Mouse (Mus musculus) forebrain, embryonic 14.5 days (tissue): Measurements from ENCODE around the gene Rab6b. TPM values are rescaled to one million over a fixed set of nuclear protein-coding genes. Genes with fewer than 3 reads are reported as not detected.

Experiments
- ATAC-seq: fragments of 200-750 bp; cut with Nextera tagmentation; 2 replicates; pipeline ENCODE4 v1.8.0; 2017; ENCODE audit warnings: mild to moderate bottlenecking, moderate library complexity
- DNase-seq: peaks from one replicate; pipeline ENCODE4 v3.0.0-alpha.2; 2015; ENCODE audit warnings: low spot score
- H3K27ac ChIP-seq: fragments of 300-500 bp; sonication (generic); 2 replicates; pipeline ENCODE4 v1.5.1; 2014; ENCODE audit warnings: low read depth, mild to moderate bottlenecking, control low read depth, low read length, moderate library complexity
- H3K27me3 ChIP-seq: fragments of 300-500 bp; sonication (generic); replicated peaks from 2 replicates; pipeline ENCODE4 v1.6.1; 2014; ENCODE audit warnings: low read length, control low read depth, mixed read lengths; ENCODE audit not compliant: control insufficient read depth, insufficient read depth
- H3K36me3 ChIP-seq: fragments of 300-500 bp; sonication (generic); 2 replicates; pipeline ENCODE4 v1.6.1; 2014; ENCODE audit warnings: low read length, control low read depth; ENCODE audit not compliant: control insufficient read depth, insufficient read depth
- H3K4me1 ChIP-seq: fragments of 300-500 bp; sonication (generic); 2 replicates; pipeline ENCODE4 v1.6.1; 2014; ENCODE audit warnings: antibody characterized with exemption, low read length, control low read depth; ENCODE audit not compliant: control insufficient read depth, insufficient read depth
- H3K4me2 ChIP-seq: fragments of 300-500 bp; sonication (generic); 2 replicates; pipeline ENCODE4 v1.6.1; 2014; ENCODE audit warnings: mild to moderate bottlenecking, control low read depth, low read length
- H3K4me3 ChIP-seq: fragments of 300-500 bp; sonication (generic); 2 replicates; pipeline ENCODE4 v1.5.1; 2014; ENCODE audit warnings: low read depth, low read length, control low read depth
- H3K9ac ChIP-seq: fragments of 300-500 bp; sonication (generic); 2 replicates; pipeline ENCODE4 v1.6.1; 2014; ENCODE audit warnings: mild to moderate bottlenecking, low read length, control low read depth, moderate library complexity
- H3K9me3 ChIP-seq: fragments of 300-500 bp; sonication (generic); replicated peaks from 2 replicates; pipeline ENCODE4 v1.6.1; 2016; ENCODE audit warnings: low read length, control low read depth, mixed read lengths; ENCODE audit not compliant: control insufficient read depth
- WGBS: fragments of 180-500 bp; shearing (Covaris S2); extraction: QIAGEN DNeasy Blood & Tissue Kit; methylation state at CpG from one replicate; pipeline ENCODE4 v1.1.7; 2014; 5-methylcytosine and 5-hydroxymethylcytosine counted together
- polyA plus RNA-seq: library from polyadenylated mRNA; unstranded; fragments of >200 nt; fragmentation: Nextera tagmentation; extraction: Ambion mirVana; gene quantifications from 2 replicates; pipeline ENCODE4 v1.2.1, GENCODE M21; 2014

The Rab6b gene
- polyA plus RNA-seq, 1 experiment from 2014 or later, result 32.5 TPM

DNA sequence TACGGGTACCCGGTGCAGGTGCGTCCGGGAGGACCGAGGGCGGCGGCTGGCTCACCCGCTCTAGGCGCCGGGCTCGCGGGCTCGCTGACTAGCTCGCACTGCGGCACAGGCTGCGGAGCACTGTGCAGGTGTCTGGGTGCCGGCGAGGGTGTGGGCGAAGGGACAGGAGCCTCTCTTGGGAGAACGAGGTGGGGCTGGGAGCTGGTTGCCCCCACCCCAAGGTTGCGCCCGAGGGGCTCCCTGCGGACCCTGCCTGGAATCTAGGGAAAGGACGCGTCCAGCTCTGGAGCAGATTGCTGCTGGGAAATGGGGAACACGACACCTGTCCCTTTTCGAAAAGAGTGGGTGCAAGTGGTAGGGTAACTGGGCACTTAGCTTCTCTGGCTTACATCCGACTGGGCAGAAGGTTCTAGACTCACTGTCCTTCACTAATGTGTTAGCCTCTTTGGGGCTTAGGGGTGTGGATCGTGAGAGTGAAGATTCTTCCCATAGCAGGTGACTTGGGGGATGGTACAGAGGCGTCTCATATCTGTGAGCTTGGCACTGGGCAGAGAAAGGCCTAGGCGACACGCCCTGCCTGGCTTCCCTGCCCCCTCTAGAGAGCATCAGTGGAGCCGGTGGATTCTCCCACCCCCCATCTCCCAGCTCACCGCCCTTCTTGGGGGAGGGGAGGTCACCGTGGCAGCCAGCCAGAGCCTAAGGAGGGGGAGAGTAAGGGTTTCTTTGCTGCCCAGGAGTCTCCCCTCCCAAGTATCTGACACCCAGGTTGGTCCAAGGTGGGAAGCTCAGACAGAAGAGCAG is 1.1 kb downstream of the Rab6b start:
- Histone ChIP-seq H3K27ac (peak overlapping the region; percentile 86), H3K36me3 (peaks cover 5% of the 10 kb centered on the region; the same call in 1 of the 2 replicates), H3K4me2 (peak overlapping the region; percentile 70), H3K27me3 (no peaks in the 10 kb centered on the region), H3K4me1 (peaks cover 28% of the 10 kb centered on the region), H3K9ac (peak overlapping the region; percentile 94), H3K9me3 (no peaks in the 10 kb centered on the region), H3K4me3 (peak overlapping the region; percentile 87)
- ATAC-seq (peak; percentile 32), DNase-seq (peak; percentile 42)
- under 1% methylated on average over 35 of the region's 35 CpGs for WGBS

DNA sequence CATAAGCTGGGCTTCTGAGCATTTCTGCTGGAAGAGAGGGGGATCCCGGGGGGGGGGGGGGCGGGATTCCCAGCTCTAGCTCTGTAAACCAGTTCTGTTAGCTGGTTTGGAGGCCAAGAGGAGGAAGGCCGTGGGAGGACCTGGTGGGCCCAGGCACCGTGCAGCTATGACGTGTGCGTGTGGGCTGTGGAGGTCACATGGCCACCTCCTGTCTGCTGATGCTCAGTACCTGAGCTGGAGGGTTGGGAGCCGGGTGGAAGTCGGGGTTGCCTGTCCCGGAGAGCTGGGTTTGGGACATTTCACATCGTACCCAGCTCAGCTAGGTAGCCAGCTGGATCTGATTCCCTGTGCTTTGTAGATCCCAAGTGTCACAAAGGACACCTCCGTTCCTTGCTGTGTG is 1.8 kb downstream of the Rab6b start:
- Histone ChIP-seq H3K9ac (peak overlapping the region; percentile 94), H3K9me3 (no peaks in the 10 kb centered on the region), H3K4me3 (peak overlapping the region; percentile 87), H3K27me3 (no peaks in the 10 kb centered on the region), H3K36me3 (peaks cover 8% of the 10 kb centered on the region; the same call in 1 of the 2 replicates), H3K4me2 (peak overlapping the region; percentile 70), H3K27ac (no peak overlapping the region), H3K4me1 (peaks cover 28% of the 10 kb centered on the region)
- ATAC-seq (no peak), DNase-seq (peak; percentile 21)
- 32% methylated on average over 11 of the region's 11 CpGs for WGBS

DNA sequence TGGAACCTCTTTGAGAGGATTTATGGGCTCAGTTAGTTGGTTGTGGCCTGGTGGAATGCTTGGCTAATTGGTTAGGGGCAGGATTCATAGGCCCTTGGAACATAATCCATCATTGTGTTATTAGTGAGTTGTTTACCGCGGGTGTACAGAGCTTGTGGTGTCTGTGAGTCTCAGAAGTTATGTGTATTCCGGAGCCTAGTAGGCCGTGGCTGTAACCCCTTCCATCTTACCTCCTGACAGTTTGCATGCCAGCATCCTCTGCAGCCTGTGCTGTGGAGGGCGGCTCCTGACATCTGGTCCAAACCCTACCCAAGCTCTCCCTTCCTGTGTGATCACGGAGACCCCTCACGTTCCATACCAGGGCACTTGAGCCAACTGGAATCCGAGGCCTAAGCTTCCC is 2.7 kb downstream of the Rab6b start:
- WGBS, result 83% methylated on average over 8 of the region's 8 CpGs

DNA sequence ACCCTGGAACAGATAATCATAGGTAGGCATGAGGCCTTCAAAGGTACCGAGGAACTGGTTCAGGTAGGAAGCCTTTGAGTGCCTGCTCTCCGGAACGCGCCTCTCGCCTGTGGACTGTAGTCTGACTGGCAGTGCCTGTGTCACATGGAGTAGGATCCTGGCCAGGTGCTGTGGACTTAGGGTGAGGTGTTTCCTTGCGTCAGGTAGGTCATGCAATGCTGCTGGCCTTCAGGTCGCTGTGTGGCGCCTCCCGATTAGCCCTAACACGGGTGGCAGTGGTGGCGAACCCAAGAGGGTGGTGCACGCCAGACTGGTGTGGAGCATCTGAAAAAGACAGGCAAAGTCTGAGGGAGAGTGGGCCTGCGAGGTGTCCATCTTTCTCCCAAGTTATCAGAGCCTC is 3.3 kb downstream of the Rab6b start:
- Histone ChIP-seq H3K4me3 (no peak overlapping the region), H3K4me2 (no peak overlapping the region), H3K9me3 (no peaks in the 10 kb centered on the region), H3K27ac (no peak overlapping the region), H3K9ac (no peak overlapping the region), H3K4me1 (peaks cover 24% of the 10 kb centered on the region), H3K36me3 (peaks cover 8% of the 10 kb centered on the region; the same call in 1 of the 2 replicates), H3K27me3 (no peaks in the 10 kb centered on the region)
- 89% methylated on average over 13 of the region's 13 CpGs for WGBS
- DNase-seq (no peak), ATAC-seq (no peak)

More for the DNA sequence above, 2.7 kb downstream of the Rab6b start:
- Histone ChIP-seq H3K27me3 (no peaks in the 10 kb centered on the region), H3K4me1 (peaks cover 26% of the 10 kb centered on the region), H3K27ac (no peak overlapping the region), H3K4me2 (no peak overlapping the region), H3K9me3 (no peaks in the 10 kb centered on the region), H3K36me3 (peaks cover 8% of the 10 kb centered on the region; the same call in 1 of the 2 replicates), H3K4me3 (no peak overlapping the region), H3K9ac (no peak overlapping the region)
- no peak for DNase-seq
- ATAC-seq, result no peak

DNA sequence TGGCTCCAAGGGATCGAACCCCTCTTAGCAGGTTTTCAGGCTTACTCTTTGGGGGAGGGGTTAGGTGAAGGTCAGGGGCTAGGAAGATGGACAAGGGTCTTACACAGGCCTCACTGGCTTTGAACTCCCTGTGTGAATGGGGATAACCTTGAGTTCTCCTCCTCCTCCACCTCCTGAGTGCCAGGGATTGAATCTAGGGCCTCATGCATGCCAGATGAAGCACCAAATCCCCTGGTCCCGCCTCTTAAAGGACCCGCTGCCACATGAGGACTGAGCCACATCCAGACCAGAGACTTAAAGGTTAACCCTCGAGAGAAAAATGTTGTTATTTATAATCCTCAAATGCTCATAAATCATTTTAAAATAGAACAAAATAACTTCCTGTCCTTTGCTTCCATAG is 5.4 kb downstream of the Rab6b start:
- H3K36me3 ChIP-seq, result peaks cover 11% of the 10 kb centered on the region; the same call in 1 of the 2 replicates
- no peak overlapping the region for H3K4me3 ChIP-seq
- H3K27me3 ChIP-seq, result no peaks in the 10 kb centered on the region
- 88% methylated on average over 4 of the region's 4 CpGs for WGBS
- peaks cover 20% of the 10 kb centered on the region for H3K4me1 ChIP-seq
- no peaks in the 10 kb centered on the region for H3K9me3 ChIP-seq
- no peak overlapping the region for H3K27ac ChIP-seq
- no peak overlapping the region for H3K9ac ChIP-seq
- no peak for DNase-seq
- no peak for ATAC-seq
- H3K4me2 ChIP-seq, result no peak overlapping the region

DNA sequence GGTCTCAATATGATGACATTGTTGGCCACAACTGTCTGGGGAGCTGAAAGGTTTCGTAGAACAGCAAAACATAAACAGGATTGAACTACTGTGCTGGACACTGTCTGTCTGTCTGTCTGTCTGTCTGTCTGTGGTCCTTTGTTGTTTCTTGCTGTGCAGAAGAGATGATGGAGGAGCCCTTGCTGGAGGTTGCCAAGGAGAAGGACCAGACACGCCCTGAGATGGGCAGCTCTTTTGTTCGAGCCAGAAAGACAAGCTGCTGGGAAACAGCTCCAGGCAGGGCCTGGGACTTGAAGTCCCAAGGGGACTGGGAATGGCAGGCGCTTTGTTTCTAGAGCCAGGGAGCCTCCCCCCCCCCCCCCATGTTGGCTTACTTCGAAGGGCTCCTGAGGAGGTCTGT is 5.9 kb downstream of the Rab6b start:
- H3K27ac ChIP-seq, result no peak overlapping the region
- peaks cover 20% of the 10 kb centered on the region for H3K4me1 ChIP-seq
- H3K27me3 ChIP-seq, result no peaks in the 10 kb centered on the region
- 45% methylated on average over 5 of the region's 5 CpGs for WGBS
- ATAC-seq (no peak), DNase-seq (peak; percentile 25)
- H3K4me3 ChIP-seq, result no peak overlapping the region
- no peaks in the 10 kb centered on the region for H3K9me3 ChIP-seq
- H3K9ac ChIP-seq, result no peak overlapping the region
- H3K36me3 ChIP-seq, result peaks cover 11% of the 10 kb centered on the region
- no peak overlapping the region for H3K4me2 ChIP-seq

DNA sequence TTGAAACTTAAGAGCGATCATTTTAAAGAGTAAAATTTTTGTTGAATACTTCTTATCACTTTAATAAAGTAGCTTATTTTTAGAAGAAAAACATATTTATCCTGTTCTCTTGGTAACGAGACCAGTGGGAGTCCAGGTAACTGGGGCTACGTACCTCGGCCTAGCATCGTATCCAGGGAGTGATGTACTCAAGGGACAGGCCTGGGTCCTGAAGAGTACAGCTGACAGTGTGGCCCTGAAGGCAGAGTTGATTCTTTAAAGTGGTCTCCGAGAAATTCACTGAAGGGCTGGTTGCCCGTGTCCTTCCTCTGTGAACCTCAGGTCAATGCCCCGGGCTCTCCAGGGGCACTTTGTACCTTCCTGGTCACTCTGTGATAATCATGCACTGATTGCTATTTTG is 6.4 kb downstream of the Rab6b start:
- Histone ChIP-seq H3K36me3 (peaks cover 11% of the 10 kb centered on the region), H3K4me1 (peaks cover 18% of the 10 kb centered on the region), H3K4me2 (no peak overlapping the region), H3K4me3 (no peak overlapping the region), H3K27ac (no peak overlapping the region), H3K9ac (no peak overlapping the region), H3K9me3 (no peaks in the 10 kb centered on the region), H3K27me3 (no peaks in the 10 kb centered on the region)
- DNase-seq, result no peak
- no peak for ATAC-seq
- whole genome bisulfite sequencing, result 89% methylated on average over 8 of the region's 8 CpGs

DNA sequence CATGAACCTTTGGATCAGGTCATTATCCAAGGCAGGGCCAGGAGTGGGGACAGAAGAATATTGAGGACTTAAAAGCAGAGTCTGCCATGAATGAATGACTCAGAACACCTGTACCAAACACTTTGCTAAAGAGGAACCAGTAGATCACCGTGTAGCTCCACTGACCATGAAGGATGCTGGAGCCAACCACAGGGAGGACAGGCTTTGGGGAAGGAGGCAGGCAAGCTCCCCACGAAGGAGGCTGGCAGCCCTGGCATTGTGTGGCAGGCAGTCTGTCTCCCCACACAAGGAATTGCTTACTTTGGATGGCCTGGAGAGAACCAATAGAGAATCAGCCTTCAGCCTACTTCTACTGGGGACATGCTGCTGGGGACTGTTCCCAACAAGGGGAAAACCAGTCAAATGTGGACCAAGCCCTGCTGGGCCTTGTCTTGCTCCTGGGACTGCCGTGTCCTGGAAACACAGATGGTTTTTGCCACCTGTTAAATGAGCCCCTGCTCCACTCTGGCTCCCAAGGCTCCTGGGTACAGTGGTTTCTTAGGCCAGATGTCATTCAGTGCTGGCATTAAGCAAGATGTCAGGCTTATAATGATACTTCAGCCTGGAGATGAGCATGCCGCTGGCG is 7.2 kb downstream of the Rab6b start:
- 89% methylated on average over 5 of the region's 5 CpGs for WGBS
- no peak overlapping the region for H3K9ac ChIP-seq
- peaks cover 11% of the 10 kb centered on the region for H3K36me3 ChIP-seq
- no peak overlapping the region for H3K4me3 ChIP-seq
- H3K9me3 ChIP-seq, result no peaks in the 10 kb centered on the region
- H3K4me1 ChIP-seq, result peaks cover 11% of the 10 kb centered on the region; the same call in 1 of the 2 replicates
- no peak overlapping the region for H3K4me2 ChIP-seq
- H3K27me3 ChIP-seq, result no peaks in the 10 kb centered on the region
- no peak for DNase-seq
- ATAC-seq, result no peak
- H3K27ac ChIP-seq, result no peak overlapping the region

DNA sequence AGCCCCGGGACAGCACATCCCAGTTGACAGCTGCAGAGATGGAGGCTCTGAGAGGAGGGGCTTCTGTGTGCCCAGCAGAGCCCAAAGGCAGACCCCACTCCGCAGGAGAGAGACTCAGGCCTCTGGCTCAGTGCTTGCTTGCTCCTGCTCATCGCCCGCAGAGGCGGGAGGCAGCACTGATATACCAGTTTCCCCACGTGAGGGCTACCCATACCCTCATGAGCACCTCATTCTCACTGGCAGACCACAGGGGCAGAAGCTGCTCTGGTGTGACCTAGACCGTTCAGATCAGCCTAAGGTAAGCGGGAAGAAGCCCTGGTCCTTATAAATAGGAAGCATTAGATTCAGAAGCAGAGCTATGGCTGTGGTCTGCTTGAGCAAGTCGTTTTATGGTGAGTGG is 8.2 kb downstream of the Rab6b start:
- Histone ChIP-seq H3K36me3 (peaks cover 11% of the 10 kb centered on the region), H3K9me3 (no peaks in the 10 kb centered on the region), H3K27me3 (no peaks in the 10 kb centered on the region), H3K4me2 (no peak overlapping the region), H3K4me1 (peaks cover 9% of the 10 kb centered on the region; the same call in 1 of the 2 replicates), H3K9ac (no peak overlapping the region), H3K4me3 (no peak overlapping the region), H3K27ac (no peak overlapping the region)
- WGBS, result 84% methylated on average over 9 of the region's 9 CpGs
- ATAC-seq (0 out of 2 replicates have a peak, but pooled peaks have one; percentile 5), DNase-seq (no peak)
